Mouse (Mus musculus): ENCODE measurements around the gene Fndc3b. TPM values are rescaled to one million over a fixed set of nuclear protein-coding genes. Genes with fewer than 3 reads are reported as not detected.
A peak's percentile ranks its signal among the peaks of the same experiment; 100 is the strongest.

Fndc3b gene
- total RNA-seq, 1 experiment from 2014 or later, result 105 TPM

- no peak for DNase-seq
Observed at GRCm38 (mm10) chr3:27462934-27463333, 248.2 kb downstream of the Fndc3b start.

- no peak for DNase-seq
Observed at GRCm38 (mm10) chr3:27462316-27462902, 248.7 kb downstream of the Fndc3b start.

- no peak for DNase-seq
Observed at GRCm38 (mm10) chr3:27461861-27462260, 249.2 kb downstream of the Fndc3b start.

- DNase-seq, result peak; percentile 83
Observed at GRCm38 (mm10) chr3:27461037-27461436, 250.1 kb downstream of the Fndc3b start.

GRCm38 (mm10) chr3:27458416-27458815 lies 252.7 kb downstream of the Fndc3b start:
- DNase-seq, result no peak

GRCm38 (mm10) chr3:27456514-27456913 lies 254.6 kb downstream of the Fndc3b start:
- no peak for DNase-seq

- no peak for DNase-seq
Observed at GRCm38 (mm10) chr3:27454402-27455195, 256.5 kb downstream of the Fndc3b start.

- DNase-seq, result peak; percentile 17
Observed at GRCm38 (mm10) chr3:27453453-27454098, 257.5 kb downstream of the Fndc3b start.

- DNase-seq, result no peak
Observed at GRCm38 (mm10) chr3:27449447-27449846, 261.7 kb downstream of the Fndc3b start.

- peak; percentile 43 for DNase-seq
Observed at GRCm38 (mm10) chr3:27448367-27448766, 262.7 kb downstream of the Fndc3b start.

GRCm38 (mm10) chr3:27439704-27440103 lies 271.4 kb downstream of the Fndc3b start:
- DNase-seq, result no peak

GRCm38 (mm10) chr3:27435096-27435620 lies 275.9 kb downstream of the Fndc3b start:
- no peak for DNase-seq

GRCm38 (mm10) chr3:27432981-27433380 lies 278.1 kb downstream of the Fndc3b start:
- no peak for DNase-seq

- DNase-seq, result peak; percentile 74
Observed at GRCm38 (mm10) chr3:27430621-27431263, 280.4 kb downstream of the Fndc3b start.

GRCm38 (mm10) chr3:27427406-27427805 lies 283.7 kb downstream of the Fndc3b start:
- no peak for DNase-seq

- no peak for DNase-seq
Observed at GRCm38 (mm10) chr3:27424049-27424667, 286.9 kb downstream of the Fndc3b start.

- DNase-seq, result no peak
Observed at GRCm38 (mm10) chr3:27422521-27422920, 288.6 kb downstream of the Fndc3b start.

- no peak for DNase-seq
Observed at GRCm38 (mm10) chr3:27421980-27422379, 289.1 kb downstream of the Fndc3b start.

- DNase-seq, result no peak
Observed at GRCm38 (mm10) chr3:27418602-27419001, 292.5 kb downstream of the Fndc3b start.

- no peak for DNase-seq
Observed at GRCm38 (mm10) chr3:27416786-27417185, 294.3 kb downstream of the Fndc3b start.

- DNase-seq, result no peak
Observed at GRCm38 (mm10) chr3:27413566-27413965, 297.5 kb downstream of the Fndc3b start.

GRCm38 (mm10) chr3:27411286-27411685 lies 299.8 kb downstream of the Fndc3b start:
- no peak for DNase-seq

All from adrenal gland, postnatal 14 days (tissue).